Mouse (Mus musculus): ENCODE measurements around the gene Cabp2. TPM values are rescaled to one million over a fixed set of nuclear protein-coding genes. Genes with fewer than 3 reads are reported as not detected.

Gene Cabp2
- polyA plus RNA-seq, 1 experiment, result not detected

GRCm38 (mm10) chr19:4115816-4116215 lies 34.4 kb downstream of the Cabp2 start:
- Histone ChIP-seq H3K79me2 (ENCODE audit: control insufficient read depth, insufficient read depth) (peaks cover 34% of the 10 kb centered on the region), H3K36me3 (ENCODE audit: control insufficient read depth, insufficient read depth) (peaks cover 60% of the 10 kb centered on the region), H3K79me3 (ENCODE audit: low read depth) (peaks cover 9% of the 10 kb centered on the region), H3K4me3 (ENCODE audit: insufficient read depth, poor library complexity, severe bottlenecking) (no peak overlapping the region), H3K27me3 (ENCODE audit: control insufficient read depth, insufficient read depth, insufficient read length) (no peaks in the 10 kb centered on the region), H3ac (ENCODE audit: control insufficient read depth, insufficient read length, low read depth) (no peak overlapping the region)
- no peak for TF ChIP-seq CEBPB (IDR thresholded peaks at IDR 0.05; ENCODE audit: low read depth)
- TF ChIP-seq CTCF (IDR thresholded peaks at IDR 0.05; ENCODE audit: control insufficient read depth, insufficient read depth, insufficient read length), result no peak
- TF ChIP-seq MYOD1 (IDR thresholded peaks at IDR 0.05; ENCODE audit: control insufficient read depth, insufficient read length, low read depth), result no peak
- no peak for TF ChIP-seq FOSL1 (IDR thresholded peaks at IDR 0.05; ENCODE audit: insufficient read depth, low read length, poor library complexity, severe bottlenecking)
- no peak for TF ChIP-seq USF1 (IDR thresholded peaks at IDR 0.05; ENCODE audit: low read depth)
- TF ChIP-seq MYOG (IDR thresholded peaks at IDR 0.05; ENCODE audit: control insufficient read depth, extremely low read depth, insufficient read length), result no peak
- TF ChIP-seq MAX (IDR thresholded peaks at IDR 0.05), result no peak

- TF ChIP-seq USF1 (IDR thresholded peaks at IDR 0.05; ENCODE audit: low read depth) (no peak), MAX (IDR thresholded peaks at IDR 0.05) (no peak)
- Histone ChIP-seq H3K27me3 (ENCODE audit: control insufficient read depth, insufficient read depth, insufficient read length) (no peaks in the 10 kb centered on the region), H3K79me2 (ENCODE audit: control insufficient read depth, insufficient read depth) (peaks cover 38% of the 10 kb centered on the region), H3K4me3 (ENCODE audit: insufficient read depth, poor library complexity, severe bottlenecking) (no peak overlapping the region), H3ac (ENCODE audit: control insufficient read depth, insufficient read length, low read depth) (no peak overlapping the region), H3K36me3 (ENCODE audit: control insufficient read depth, insufficient read depth) (peaks cover 49% of the 10 kb centered on the region), H3K79me3 (ENCODE audit: low read depth) (peaks cover 10% of the 10 kb centered on the region)
Measured at GRCm38 (mm10) chr19:4117006-4117405, 35.6 kb downstream of the Cabp2 start.

GRCm38 (mm10) chr19:4118350-4118749 lies 37.0 kb downstream of the Cabp2 start:
- no peak for TF ChIP-seq MAX (IDR thresholded peaks at IDR 0.05)
- TF ChIP-seq CTCF (IDR thresholded peaks at IDR 0.05; ENCODE audit: control insufficient read depth, insufficient read depth, insufficient read length), result no peak
- no peak for TF ChIP-seq CEBPB (IDR thresholded peaks at IDR 0.05; ENCODE audit: low read depth)
- no peak for TF ChIP-seq FOSL1 (IDR thresholded peaks at IDR 0.05; ENCODE audit: insufficient read depth, low read length, poor library complexity, severe bottlenecking)
- H3K4me3 ChIP-seq (ENCODE audit: insufficient read depth, poor library complexity, severe bottlenecking), result no peak overlapping the region
- H3K27me3 ChIP-seq (ENCODE audit: control insufficient read depth, insufficient read depth, insufficient read length), result no peaks in the 10 kb centered on the region
- H3K79me3 ChIP-seq (ENCODE audit: low read depth), result peaks cover 10% of the 10 kb centered on the region
- no peak overlapping the region for H3ac ChIP-seq (ENCODE audit: control insufficient read depth, insufficient read length, low read depth)
- peaks cover 39% of the 10 kb centered on the region for H3K36me3 ChIP-seq (ENCODE audit: control insufficient read depth, insufficient read depth)
- peaks cover 38% of the 10 kb centered on the region for H3K79me2 ChIP-seq (ENCODE audit: control insufficient read depth, insufficient read depth)

GRCm38 (mm10) chr19:4119716-4120487 lies 38.5 kb downstream of the Cabp2 start:
- H3K79me2 ChIP-seq (ENCODE audit: control insufficient read depth, insufficient read depth), result peaks cover 38% of the 10 kb centered on the region
- TF ChIP-seq MYOD1 (IDR thresholded peaks at IDR 0.05; ENCODE audit: control insufficient read depth, insufficient read length, low read depth) (no peak), FOSL1 (IDR thresholded peaks at IDR 0.05; ENCODE audit: insufficient read depth, low read length, poor library complexity, severe bottlenecking) (no peak), CEBPB (IDR thresholded peaks at IDR 0.05; ENCODE audit: low read depth) (no peak), CTCF (IDR thresholded peaks at IDR 0.05; ENCODE audit: control insufficient read depth, insufficient read depth, insufficient read length) (no peak), MAX (IDR thresholded peaks at IDR 0.05) (no peak), MYOG (IDR thresholded peaks at IDR 0.05; ENCODE audit: control insufficient read depth, extremely low read depth, insufficient read length) (no peak), USF1 (IDR thresholded peaks at IDR 0.05; ENCODE audit: low read depth) (no peak)
- H3ac ChIP-seq (ENCODE audit: control insufficient read depth, insufficient read length, low read depth), result no peak overlapping the region
- no peaks in the 10 kb centered on the region for H3K27me3 ChIP-seq (ENCODE audit: control insufficient read depth, insufficient read depth, insufficient read length)
- peaks cover 10% of the 10 kb centered on the region for H3K79me3 ChIP-seq (ENCODE audit: low read depth)
- no peak overlapping the region for H3K4me3 ChIP-seq (ENCODE audit: insufficient read depth, poor library complexity, severe bottlenecking)
- H3K36me3 ChIP-seq (ENCODE audit: control insufficient read depth, insufficient read depth), result peaks cover 23% of the 10 kb centered on the region

- no peaks in the 10 kb centered on the region for H3K27me3 ChIP-seq (ENCODE audit: control insufficient read depth, insufficient read depth, insufficient read length)
- H3ac ChIP-seq (ENCODE audit: control insufficient read depth, insufficient read length, low read depth), result no peak overlapping the region
- peaks cover 17% of the 10 kb centered on the region for H3K36me3 ChIP-seq (ENCODE audit: control insufficient read depth, insufficient read depth)
- TF ChIP-seq MAX (IDR thresholded peaks at IDR 0.05) (no peak), MYOD1 (IDR thresholded peaks at IDR 0.05; ENCODE audit: control insufficient read depth, insufficient read length, low read depth) (no peak), CTCF (IDR thresholded peaks at IDR 0.05; ENCODE audit: control insufficient read depth, insufficient read depth, insufficient read length) (no peak), FOSL1 (IDR thresholded peaks at IDR 0.05; ENCODE audit: insufficient read depth, low read length, poor library complexity, severe bottlenecking) (no peak), MYOG (IDR thresholded peaks at IDR 0.05; ENCODE audit: control insufficient read depth, extremely low read depth, insufficient read length) (no peak), USF1 (IDR thresholded peaks at IDR 0.05; ENCODE audit: low read depth) (no peak), CEBPB (IDR thresholded peaks at IDR 0.05; ENCODE audit: low read depth) (no peak)
- peaks cover 38% of the 10 kb centered on the region for H3K79me2 ChIP-seq (ENCODE audit: control insufficient read depth, insufficient read depth)
- H3K4me3 ChIP-seq (ENCODE audit: insufficient read depth, poor library complexity, severe bottlenecking), result no peak overlapping the region
- peaks cover 10% of the 10 kb centered on the region for H3K79me3 ChIP-seq (ENCODE audit: low read depth)
Measured at GRCm38 (mm10) chr19:4120496-4120895, 39.1 kb downstream of the Cabp2 start.

Measured in C2C12 (cell line).